Mouse (Mus musculus) induced T-regulatory cell, adult 2 months (primary cell): Measurements from ENCODE around the gene St8sia6.

ENCODE experiments used
- DNase-seq: peaks from one replicate; pipeline ENCODE4 v3.0.0-alpha.2; 2012; ENCODE audit warnings: low read depth

Gene St8sia6

DNA sequence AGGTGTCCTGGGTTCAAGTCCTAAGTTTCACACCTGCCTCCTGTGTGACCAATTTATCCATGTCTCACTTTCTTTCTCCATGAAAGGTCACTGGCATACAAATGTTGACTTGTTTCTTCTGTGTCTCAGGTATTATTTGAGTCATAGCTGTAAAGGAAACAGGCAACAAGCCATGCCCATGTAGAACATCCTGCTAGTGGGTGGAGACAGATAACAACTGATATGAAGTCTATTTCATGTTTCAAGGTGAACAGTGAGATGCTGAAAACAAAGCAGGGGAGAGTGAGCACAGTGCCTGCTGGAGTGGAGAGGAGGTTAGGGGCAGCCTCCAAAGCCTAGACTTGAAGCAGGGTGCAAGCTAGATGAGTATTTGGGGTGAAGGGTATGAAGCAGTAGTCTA, 33.5 kb downstream of the St8sia6 start:
- DNase-seq: peak; percentile 80

GRCm38 (mm10) chr2:13757412-13757811, 36.5 kb downstream of the St8sia6 start:
- DNase-seq: peak; percentile 85

- DNase-seq: peak; percentile 16
Measured at GRCm38 (mm10) chr2:13755733-13756132, 38.1 kb downstream of the St8sia6 start.

GRCm38 (mm10) chr2:13751691-13752090, 42.2 kb downstream of the St8sia6 start:
- no peak for DNase-seq

DNA sequence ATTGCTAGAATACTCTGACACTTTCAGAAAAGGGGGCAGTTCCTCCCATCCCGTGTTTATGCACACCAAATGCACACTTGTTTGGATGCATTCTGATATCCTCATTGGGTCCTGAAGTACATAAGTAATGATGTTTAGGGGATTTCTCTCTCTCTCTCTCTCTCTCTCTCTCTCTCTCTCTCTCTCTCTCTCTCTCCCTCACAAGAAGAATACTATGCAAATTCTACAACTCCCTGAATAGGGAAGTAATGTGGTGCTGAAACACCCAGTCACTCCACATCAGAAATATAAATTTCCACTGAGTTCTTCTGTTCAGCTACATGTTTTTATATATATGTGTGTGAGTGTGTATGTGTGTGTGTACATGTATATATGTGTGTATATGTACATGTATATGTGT, 43.1 kb downstream of the St8sia6 start:
- no peak for DNase-seq

GRCm38 (mm10) chr2:13750089-13750488, 43.8 kb downstream of the St8sia6 start:
- no peak for DNase-seq

DNA sequence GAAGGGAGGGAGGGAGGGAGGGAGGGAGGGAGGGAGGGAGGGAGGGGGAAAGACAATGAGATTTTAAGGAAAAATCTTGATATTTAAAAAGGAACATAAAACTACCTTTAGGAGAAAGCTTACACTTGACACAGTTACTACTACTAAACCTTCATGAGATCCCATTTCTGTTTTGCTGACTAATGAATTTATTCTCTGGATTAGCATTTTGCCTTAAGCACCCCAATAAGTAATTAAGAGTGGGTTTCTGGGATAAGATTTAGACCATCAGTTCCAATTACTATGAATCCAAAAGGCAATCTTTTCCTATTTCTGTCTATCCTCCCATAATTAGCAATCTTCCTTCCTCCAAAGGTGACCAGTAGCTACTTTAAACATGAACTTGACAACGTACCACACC, 44.7 kb downstream of the St8sia6 start:
- no peak for DNase-seq

DNA sequence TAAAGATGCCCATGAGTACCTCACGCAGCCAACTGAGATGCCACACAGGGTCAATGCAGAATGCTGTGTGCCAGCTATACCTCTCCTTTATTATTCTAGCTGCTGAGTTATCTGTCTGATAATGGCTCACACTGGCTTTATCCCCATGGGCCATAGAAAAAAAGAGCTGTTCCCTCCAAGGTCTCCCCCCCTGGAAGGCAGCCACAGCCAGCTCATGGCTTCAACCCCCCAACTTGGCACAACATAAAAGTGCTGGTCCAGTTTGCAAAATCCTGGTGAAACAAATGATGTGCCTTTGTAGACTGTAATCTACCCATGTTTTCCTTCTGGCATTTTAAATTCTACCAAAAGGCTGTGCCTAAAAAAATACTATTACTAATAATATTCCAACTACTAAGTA, 46.3 kb downstream of the St8sia6 start:
- no peak for DNase-seq

GRCm38 (mm10) chr2:13746023-13746422, 47.8 kb downstream of the St8sia6 start:
- DNase-seq: no peak

DNA sequence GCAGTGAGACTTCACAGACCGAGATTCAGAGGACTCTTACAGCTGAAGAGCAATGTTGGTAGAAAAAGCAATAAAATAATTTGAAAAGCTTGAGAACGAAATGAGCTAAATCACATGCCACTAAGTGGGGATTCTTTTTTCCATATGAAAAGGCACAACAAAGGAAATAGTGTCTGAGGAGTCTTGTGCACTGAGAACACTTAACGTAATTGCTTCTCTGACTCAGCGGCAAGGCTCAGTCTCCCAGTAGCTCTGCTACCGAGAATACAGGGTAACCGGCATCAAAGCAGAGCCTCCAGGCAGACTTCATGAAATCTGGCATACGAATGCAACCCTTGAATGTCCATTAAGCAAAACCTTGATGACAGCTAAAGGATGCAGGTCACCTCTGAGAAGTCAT, 55.2 kb downstream of the St8sia6 start:
- no peak for DNase-seq

- DNase-seq: no peak
Measured at GRCm38 (mm10) chr2:13727901-13728300, 66.0 kb downstream of the St8sia6 start.

DNA sequence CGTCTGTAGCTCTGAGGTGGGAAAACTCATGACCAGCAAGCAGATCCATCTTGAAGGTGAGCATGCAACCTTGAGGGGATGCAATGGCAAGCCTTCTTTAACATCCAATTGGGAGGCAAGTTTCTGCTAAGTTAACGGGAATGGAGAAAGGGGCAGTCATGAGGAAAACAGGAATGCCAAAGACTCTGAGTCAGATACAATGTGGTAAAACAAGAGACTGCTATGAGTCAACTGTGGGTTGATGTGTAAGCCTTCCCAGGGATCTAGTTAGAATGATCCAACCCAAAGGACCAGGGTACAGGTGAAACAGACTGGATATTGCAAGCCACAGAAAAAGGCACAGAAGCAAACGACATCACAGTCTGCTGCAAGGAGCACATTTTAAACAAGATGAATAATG, 68.3 kb downstream of the St8sia6 start:
- no peak for DNase-seq

DNA sequence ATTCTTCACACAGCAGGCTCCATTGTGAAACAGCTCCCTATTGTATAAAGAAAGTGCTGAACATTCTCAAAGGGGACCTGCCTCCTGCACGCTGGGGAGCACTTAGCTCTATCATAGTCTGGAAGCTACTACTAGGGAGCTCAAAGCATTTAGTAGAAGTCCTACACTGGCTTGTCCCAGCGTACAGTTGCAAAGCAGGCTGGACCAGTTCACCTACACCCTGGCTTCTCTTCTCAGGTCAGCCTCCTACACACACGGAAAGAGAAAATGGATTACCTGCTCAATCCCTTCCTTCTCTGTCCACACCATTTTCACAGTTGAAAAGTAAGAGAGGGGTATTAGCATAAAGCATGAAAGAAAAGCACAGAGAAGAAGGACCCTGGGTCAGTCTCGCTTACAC, 71.6 kb downstream of the St8sia6 start:
- DNase-seq: no peak

GRCm38 (mm10) chr2:13718628-13719185, 75.2 kb downstream of the St8sia6 start:
- DNase-seq: peak; percentile 92

GRCm38 (mm10) chr2:13708785-13709184, 85.1 kb downstream of the St8sia6 start:
- no peak for DNase-seq

DNA sequence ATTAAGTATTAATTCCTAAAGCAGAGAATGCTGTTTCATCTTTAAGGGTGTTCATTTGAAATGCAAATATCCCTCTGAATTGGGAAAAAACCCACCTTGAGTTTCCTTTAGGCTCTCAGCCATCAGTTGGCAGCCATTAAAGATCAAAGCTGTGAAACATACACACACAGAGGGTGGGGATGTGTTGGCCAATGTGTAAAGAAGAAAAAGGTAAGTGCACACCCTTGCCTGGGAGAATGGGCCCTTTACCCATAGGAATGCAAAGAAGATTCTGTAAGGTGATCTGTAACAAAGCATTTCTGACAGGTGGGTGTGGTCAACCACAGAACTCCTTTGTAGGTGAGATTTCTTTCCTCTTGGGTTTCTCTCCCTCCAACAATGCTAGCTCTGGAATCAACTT, 96.3 kb downstream of the St8sia6 start:
- DNase-seq: no peak

DNA sequence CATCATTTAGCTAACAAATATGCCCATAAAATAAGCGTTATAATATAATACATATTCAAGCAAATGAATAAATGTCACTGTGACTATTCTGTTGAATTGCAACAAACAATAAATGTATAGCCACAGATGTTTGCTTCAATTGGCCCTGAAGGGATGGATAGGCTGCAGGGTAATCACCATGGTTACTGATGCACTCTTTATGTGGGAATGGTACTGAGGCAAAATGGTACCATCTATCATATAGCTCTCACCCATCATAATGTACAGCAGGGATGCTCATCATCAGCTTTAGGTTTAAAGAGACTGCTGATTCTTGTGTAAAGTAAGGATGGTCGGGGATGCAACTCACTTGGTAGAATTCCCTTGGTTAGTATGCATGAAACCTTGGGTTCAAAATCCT, 99.4 kb downstream of the St8sia6 start:
- DNase-seq: no peak

- DNase-seq: no peak
Measured at GRCm38 (mm10) chr2:13684380-13684779, 109.5 kb downstream of the St8sia6 start.

GRCm38 (mm10) chr2:13683205-13683570, 110.7 kb downstream of the St8sia6 start:
- DNase-seq: no peak

DNA sequence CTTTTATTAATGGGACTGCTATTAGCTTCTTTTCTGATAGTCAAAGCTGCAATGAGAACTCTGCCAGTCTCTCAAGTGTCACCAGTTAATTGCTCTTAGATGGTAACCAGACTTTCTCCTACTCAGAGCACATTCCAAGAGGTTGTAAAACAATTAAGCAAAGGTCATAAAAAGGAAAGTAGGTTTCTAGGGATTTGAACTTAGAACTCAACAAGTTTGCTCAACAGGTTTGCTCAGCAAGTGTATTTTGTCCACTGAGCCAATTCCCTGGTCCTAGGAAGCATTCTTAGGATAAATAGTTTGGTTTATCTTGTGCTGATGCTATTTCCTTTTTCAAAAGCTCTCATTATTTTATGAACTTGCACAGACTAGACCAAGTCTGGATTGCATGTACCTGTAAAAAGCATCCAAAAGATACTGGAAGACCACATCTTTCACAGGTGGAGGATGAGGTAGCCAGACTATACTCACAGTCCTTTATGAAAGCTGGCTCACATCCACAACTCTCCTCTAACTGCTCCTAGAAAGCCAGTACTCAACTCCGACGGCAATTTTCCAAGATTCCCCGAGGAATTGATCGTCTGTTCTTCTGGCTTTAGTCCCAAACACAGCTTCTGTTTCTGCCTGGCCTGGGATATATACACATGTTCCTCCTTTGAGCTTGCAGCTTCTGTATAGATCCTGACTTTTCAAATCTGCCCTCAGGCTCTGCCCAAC, 111.2 kb downstream of the St8sia6 start:
- DNase-seq: no peak

GRCm38 (mm10) chr2:13672946-13673345, 120.9 kb downstream of the St8sia6 start:
- peak; percentile 79 for DNase-seq

GRCm38 (mm10) chr2:13672426-13672825, 121.4 kb downstream of the St8sia6 start:
- DNase-seq: peak; percentile 56

DNA sequence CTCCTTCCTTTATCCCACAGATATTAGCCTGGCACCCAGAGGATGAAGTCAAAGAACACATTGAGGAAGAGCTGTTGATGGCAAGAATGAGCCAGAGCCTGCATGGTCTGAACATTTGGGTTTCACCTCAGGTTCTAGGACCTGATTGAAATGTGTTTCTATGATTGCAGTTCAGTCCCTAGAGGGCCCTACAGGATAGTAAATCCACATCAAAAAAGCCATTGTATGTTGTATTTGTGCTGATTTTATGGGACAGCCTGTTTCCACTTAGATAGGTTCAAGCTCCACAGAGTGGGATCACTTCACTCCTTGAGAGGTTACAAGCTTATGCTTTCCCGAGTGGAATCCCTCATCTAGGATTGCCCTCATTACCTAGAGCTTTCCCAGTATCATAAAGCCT, 159.0 kb downstream of the St8sia6 start:
- peak; percentile 32 for DNase-seq
